Mouse (Mus musculus) 3T3-L1 (cell line): ENCODE results near the gene Kdm2b.

ENCODE experiments used
- DNase-seq: peaks from one replicate; pipeline ENCODE4 v3.0.0-alpha.2; 2015; ENCODE audit warnings: low read depth, low spot score

Kdm2b gene

GRCm38 (mm10) chr5:122849521-122850318 is 139.9 kb downstream of the Kdm2b start, which contains the start of gene Rnf34:
Gene Rnf34, plus strand, starts transcription at chr5:122850048.
- DNase-seq = peak; percentile 97

DNA sequence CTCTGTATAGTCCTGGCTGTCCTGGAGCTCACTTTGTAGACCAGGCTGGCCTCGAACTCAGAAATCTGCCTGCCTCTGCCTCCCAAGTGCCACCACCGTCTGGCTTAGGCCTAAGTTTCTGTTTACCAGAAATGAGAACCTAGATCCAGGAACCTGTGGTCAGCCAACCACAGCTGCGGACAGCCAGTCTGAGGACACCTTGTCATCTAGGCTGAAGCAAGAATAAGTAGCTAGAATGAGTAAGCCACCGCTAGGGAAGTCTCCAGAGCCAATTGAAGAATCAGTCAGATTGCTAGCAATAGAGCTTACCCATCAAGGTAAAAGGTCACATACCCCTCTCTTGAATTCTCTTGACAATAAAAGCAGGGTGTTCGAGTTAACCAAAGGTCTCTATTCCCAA is 145.8 kb downstream of the Kdm2b start:
- no peak for DNase-seq

DNA sequence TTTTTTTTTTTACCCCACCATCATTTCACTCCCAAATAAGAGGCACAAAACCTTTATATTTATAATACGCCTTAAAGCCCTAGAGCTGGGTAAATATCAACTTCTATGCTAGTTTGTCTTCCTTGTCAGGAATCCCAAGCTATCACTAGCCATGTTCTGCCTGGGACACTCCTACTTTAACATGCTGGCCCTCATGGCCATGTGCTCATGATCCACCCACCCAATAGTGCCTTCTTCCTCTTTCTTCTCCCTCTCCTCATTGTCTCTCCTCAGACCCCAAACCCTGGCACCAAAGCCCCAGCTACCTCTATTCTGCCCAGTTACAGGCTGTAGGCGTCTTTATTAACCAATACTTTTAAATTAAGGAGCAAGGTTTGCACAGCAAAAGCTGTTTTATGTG is 148.5 kb downstream of the Kdm2b start:
- DNase-seq = no peak

DNA sequence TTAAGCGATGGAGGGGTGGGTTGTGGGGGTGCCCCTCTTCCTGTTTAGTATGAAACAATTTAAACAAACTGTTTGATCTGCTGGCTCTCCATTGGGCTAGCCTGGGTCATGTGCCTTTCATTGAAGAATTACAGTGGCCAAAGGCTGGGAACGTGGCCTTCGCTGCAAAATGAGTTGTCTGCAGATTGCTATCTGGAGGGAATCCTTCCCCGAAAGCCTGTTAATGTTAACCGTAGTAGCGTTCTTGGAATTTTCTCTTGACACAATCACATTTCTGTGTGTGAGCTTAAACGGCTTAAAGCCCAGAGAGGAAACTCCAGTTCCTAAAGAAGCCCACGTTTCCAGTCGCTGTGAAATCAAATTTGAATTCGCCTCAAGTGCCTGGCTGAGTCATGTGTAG is 156.6 kb downstream of the Kdm2b start:
- no peak for DNase-seq

DNA sequence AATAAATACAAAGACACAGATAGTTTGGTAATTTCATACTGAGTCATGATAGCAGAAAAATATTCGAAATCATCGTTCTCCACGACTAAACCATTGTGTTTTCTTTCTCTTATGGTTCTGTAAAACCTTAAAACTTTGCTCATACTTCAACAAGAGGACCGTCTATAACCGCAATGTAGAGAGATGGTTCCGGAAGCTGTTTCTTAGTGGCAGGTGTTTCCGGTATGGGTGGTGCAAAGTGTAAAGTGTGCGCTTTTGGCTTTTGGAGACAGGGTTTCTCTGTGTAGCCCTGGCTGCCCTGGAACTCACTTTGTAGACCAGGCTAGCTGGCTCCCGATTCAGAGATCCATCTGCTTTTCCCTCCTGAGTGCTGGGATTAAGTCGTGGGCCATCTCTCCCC is 157.1 kb downstream of the Kdm2b start:
- no peak for DNase-seq

- DNase-seq = no peak
These were observed 164.5 kb downstream of the Kdm2b start for GRCm38 (mm10) chr5:122825099-122825498.

GRCm38 (mm10) chr5:122824450-122824849 is 165.2 kb downstream of the Kdm2b start:
- no peak for DNase-seq

DNA sequence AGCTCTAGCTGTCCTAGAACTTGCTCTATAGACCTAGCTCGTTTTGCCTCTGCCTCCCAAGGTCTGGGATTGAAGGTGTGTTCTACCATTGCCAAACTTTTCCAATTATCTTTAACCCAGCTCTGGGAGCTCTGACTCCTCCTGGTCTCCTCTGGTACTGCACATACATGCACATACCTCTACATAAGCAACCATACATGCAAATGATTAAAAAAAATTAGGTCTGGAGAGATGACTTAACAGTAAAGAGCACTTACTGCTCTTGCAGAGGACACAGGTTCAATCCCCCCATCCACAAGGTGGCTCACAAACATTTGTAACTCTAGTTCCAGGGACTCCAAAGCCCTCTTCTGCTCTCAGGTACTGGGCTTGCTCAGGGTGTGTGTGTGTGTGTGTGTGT is 165.6 kb downstream of the Kdm2b start:
- peak; percentile 34 for DNase-seq

DNA sequence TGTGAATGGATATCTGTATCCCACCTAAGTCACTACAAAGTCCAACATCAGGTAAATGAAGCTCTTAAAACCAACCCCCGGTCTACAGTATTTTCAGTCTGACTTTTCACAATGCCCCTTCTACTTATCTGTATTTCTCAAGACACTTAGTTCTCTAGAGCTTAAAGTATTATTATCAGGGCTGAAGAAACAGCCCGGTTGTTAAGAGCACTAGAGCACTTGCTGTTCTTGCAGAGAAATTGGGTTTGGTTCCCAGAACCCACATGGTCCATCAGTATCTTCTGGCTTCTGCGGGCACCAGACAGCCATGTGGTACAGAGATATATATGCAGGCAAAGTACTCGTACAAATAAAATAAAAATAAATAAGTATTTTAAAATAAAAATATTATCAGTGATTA is 167.2 kb downstream of the Kdm2b start:
- no peak for DNase-seq

- no peak for DNase-seq
These were observed 168.1 kb downstream of the Kdm2b start for GRCm38 (mm10) chr5:122821524-122821885.

DNA sequence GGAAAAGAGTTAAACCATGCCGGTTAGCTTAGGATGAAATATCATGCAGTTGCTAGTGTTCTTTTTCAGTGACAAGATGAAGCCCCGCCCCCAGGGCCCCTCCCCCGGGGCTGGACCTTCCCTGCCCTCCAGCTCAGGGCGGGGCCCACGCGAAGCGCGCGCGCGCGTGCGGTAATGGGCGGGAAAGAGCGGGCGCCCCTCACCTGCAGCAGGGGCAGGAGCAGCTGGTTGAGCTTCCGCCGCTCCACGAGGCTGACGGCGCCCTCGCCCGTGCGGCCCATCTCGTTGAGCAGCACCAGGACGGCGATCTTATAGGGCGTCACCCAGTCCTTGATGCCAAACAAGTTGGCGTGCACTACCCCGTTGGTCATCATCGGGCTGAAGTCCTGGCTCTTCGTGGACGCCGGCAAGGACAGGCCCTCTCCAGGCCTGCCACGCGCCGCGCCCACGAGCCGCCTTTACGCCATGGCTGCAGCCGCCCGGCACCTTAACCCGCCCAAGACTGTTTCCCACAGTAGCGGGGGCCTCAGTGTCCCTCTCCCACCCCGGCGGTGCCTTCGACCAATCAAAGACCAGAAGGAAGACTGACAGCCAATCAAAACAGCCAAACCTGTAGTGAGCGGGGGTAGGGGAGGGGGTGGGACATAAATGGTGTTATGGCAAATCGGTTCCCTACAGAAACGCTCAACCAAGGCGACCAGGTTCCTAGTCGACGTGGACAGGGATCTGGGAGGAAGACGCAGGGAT is 168.7 kb downstream of the Kdm2b start, which contains the start of gene Anapc5:
Gene Anapc5 (minus strand): TSS at position 563 of the 747 bp plus-strand sequence.
- DNase-seq = peak; percentile 98
